Mouse (Mus musculus) cerebellum, postnatal 4 days (tissue): Measurements from ENCODE around the gene Nacc1.
"Not testable (repeated sequence)": the region's sequence is repeated elsewhere in the genome, so short reads cannot be mapped to it uniquely, and the experiment has no call there.

Experiments
- DNase-seq, 2 experiments: peaks; one replicate each; pipeline ENCODE4 v3.0.0; 2022; ENCODE audit warnings: low spot score in 2 of 2, mixed read lengths in 1 of 2

Gene Nacc1

DNA sequence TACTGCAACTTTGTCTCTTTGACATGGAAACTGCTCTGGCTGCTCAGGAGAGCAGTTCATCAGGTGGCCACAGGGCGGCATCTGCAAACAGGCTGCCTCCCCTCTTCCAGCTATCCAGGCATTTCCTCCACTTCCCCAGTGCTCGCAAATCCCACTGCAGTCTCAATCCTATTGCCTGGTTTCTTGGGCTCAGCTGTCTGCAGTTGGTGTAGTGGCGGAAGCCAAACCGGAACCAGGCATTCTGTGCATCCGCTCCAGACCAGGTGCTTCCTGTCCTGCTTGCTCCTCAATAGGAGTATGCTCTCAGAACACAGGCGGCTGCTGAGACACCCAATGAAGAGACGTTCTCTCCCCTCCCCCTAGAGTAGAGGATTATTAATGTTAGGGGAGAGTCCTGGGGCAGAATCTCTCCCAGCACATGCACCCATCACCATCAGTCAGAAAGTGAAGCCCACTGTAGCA is 12.2 kb upstream of the Nacc1 start:
- peak in 1 of 2 experiments; percentile 71 for DNase-seq

DNA sequence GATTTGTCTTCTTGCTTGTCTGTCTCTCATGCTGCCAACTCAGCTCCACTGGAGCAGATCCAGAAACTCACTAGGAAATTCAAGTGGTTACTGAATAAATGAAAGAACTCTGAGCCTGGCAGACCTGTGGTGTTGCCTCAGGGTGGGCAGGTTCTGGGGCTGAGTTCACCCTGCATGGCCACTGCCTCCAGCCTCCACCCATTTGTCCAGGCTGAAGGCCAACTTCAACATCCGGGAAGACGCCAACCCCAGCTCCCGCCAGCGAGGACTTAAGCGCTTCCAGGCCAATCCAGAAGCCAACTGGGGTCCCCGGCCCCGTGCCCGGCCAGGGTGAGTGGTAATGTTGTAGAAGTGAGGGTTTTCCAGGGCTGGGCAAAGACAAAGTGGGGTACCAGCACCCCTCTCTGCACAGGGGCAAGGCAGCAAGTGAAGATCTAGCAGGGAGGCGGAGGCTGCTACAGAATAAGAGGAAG is 11.3 kb upstream of the Nacc1 start:
- DNase-seq = no peak

DNA sequence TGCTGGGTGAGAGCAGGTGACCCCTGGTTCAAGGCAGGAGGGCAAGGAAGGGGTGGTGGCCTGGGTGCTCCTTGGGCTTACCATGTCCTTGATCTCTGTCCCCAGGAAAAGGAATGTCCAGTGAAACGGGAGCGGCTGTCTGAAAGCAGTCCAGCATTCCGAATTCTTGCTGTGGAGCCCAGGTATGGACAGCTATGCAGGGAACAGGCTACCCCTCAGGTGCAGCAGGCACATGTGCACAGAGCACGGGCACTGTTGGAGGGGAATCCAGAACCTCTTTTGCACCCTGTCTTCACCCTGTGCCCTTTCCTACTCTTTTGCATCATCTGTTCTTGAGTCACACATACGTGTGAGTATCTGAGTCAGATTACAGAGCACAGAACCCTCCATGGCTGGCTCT is 10.6 kb upstream of the Nacc1 start:
- DNase-seq = no peak

DNA sequence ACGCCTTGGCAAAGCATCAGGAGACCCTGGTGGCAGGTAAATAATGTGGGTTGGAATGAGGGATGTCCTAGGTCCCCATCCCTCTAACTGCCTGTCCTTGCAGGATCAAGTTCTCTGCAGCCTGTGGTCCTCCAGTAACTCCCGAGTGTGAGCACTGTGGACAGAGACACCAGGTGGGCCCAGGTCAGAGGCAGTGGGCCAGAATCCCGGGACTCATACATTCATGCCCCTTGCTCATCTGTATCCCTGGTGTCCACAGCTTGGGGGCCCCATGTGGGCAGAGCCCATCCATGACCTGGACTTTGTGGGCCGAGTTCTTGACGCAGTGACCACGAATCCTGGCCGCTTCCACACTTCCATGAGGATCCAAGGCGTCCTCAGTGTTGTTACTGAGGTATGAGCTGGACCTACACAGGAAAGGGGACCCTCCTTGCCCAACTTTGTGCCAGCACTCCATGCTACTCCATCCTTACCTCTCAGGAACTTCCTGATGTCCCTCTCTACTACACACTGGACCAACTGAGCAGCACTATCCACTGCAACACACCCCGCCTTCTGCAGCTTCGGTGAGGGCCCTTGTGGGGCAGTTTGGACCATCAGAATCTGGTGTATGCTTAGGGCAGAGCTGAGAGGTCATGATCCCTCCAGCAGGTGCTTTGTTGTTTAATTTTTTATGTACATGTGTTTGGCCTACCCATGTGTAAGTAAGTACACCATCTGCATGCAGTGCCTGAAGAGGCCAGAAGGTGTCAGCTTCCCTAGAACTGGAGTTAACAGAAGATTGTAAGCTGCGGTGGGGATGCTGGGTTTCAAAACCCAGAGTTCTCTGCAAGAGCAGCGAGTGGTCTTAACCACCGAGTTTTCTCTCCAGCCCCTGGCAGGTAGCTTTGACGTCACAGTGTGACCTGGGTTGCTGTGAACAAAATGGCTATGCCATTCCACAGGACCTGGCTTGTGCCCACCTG is 9.8 kb upstream of the Nacc1 start:
- peak in 1 of 2 experiments; percentile 68 for DNase-seq

DNA sequence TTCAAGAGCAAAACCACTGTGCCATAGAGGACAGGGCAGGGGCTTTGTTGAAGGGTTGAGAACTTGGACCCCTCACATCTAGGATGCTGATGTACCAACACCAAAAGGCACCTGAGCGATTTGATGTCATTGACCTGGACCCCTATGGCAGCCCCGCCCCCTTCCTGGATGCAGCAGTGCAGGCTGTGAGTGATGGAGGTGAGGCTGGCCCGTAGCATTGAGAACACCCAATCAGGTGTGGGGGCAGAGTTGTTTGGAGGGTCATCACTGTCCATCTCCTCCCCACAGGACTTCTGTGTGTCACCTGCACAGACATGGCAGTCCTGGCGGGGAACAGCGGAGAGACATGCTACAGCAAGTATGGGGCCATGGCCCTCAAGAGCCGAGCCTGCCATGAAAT is 7.5 kb upstream of the Nacc1 start:
- no peak for DNase-seq

DNA sequence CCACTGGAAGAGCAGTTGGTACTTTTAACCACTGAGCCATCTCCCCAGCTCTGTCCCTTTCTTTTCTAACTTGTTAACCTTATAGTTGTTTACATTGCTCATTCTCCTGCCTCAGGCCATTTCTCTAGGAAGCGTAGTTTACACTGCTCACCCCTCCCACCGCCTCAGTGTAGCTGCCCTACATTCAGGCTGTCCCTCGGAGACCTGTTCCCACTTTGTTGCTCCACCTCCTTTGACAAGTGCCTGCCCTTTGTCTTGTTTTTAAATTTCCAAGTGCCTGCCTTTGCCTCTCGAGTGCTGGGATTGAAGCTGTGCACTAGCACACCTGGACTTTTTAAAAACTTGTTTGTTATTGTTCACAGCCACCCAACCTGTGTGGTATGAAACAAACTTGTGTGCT is 5.7 kb upstream of the Nacc1 start:
- DNase-seq = no peak

DNA sequence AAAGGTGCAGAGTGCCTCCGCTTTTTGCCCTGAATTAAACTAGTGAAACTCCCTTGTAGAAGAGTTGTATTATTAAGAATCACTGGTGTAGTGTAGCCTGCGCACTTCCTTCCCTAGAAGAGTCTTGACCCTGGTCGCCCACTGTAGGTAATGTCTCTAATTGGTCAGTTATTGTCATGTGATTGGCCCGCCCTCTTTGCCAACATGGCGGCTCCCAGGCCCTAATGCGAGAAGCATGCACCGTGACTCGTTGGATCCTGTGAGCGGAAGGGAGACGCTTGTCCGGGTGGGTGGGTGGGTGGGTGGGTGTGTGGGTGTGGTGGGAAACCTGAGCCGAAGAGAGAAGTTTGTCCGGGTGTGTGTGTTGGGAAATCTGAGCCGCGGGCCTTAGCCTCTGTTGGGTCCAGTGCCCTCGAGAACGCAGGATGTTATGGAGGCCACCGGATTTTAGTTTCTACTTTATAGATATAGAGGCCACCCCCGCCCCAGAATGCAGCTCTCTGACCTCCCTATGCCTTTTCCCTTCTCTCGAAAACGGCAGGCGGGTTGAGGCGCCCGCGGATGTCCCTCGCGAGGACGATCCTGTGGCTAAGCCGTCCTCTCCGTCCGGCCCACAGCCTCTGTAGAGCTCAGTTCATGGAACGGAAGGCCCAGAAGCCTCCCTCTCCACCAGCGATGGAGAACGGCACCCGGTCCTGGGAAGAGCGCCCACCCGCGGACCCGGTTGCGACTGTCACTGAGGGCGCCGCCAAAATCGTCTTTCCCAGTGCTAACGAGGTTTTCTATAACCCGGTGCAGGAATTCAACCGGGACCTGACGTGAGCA is 1.6 kb upstream of the Nacc1 start:
- peak; percentile 78 to 87 for DNase-seq

DNA sequence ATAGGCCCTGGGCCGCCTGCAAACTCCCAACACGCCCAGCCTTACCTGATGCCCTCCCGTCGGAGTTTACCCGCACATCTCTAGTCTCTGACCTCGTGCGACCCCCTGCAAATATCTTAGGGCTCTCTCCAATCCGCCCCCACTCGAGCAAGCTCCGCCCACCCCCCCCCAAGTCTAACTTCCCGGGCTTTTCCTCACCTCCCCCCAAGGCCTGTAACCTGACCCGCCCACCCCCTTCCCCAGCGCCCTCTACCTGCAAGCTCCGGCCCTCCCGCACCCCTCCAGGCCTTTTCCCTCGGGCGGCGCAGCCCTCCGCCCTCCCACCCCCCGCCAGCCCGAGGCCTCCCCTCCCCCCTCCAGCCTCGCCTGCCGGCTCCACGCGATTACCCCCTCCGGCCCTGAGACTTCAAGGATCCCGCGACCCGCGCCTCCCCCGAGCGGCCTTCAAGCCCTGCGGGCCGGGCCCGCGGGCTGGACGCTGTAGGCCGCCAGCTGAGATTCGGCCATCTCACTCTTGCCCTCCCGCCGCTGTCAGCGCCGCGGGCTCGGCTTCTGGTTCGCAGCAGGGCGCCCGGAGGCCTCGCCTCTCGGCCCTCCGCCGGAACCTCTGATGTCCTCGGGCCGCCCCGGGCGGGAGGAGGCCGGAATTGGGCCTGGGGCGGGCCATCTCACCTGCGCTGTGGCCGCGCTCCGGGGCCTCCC is 508 bp downstream of the Nacc1 start:
- no peak for DNase-seq

DNA sequence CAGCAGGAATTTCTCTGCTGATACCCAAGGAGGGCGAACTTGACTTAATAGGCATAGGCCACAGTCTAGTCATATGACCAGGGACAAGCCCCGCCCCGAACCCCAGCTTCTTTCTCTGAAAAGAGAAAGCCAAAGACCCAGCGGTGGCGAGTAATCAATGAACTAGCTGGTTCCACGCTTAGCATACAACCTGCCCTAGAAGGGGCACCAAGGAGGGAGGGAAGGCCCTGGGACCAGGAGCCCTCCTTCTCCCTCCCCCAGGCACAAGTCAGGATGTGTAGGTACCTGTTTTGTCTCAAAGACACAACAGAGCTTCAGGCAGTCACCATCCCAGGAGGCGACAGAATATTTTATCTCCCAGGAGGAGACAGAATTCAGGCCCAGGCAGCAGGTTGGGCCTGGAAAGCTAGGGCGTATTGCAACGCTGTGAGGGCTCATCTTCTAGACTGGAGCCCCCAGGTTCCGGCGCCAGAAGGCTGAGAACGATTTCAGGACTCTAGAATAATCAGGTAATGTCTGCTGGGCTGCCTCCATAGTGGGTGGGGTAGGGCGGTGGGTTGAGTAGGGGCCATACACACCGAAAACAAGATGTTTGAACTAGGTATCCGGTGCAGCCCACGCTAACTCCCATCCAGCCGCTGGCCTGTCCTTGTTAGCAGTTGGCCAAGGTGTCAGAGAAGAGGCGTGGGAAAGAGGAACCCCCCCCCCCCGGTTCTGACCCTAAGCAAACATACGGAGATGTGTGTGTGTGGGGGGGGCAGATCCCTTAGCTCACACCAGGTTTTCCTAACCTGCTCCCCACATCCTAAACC is 1.3 kb downstream of the Nacc1 start, which contains the start of gene Trmt1:
Gene Trmt1 (plus strand): TSS at position 117 of the 812 bp plus-strand sequence.
- DNase-seq = no peak

DNA sequence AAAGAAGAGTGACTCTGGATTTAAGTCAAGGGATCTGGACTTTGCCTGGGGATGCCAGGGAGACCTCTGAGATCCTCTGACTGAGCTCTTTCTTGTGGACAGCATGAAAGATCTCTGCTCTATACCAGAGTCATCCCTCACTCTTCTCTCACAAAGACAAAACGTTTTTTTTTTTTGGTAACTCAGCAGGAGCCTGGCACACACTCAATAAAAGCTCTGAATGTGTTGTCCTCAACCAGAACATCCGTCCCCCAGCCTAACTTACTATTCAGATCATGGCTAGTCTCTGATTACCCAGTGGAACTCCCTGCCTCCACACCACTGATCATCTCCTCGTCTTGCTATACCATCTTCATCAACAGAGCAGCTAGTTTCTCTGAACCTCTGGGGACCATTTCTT is 3.1 kb downstream of the Nacc1 start:
- DNase-seq = no peak

DNA sequence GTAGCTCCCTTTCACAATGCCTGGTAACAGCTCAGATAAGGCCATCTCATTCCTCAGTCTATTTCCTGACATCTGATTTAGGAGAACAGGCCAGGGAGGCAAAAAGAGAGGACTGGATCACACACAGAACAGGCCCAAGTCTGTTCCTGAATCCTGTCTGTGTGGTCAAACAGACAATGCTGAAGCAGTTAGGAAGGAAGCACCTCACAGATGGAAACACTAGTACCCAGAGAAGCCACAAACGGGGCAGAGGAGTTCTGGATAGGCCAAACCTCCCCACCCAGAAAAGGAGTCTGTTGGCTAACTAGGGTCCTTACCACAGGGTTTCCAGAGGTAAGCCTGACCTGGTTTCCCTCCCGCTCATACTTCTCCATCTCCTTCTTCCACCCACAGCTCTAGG is 5.4 kb downstream of the Nacc1 start:
- no peak for DNase-seq

DNA sequence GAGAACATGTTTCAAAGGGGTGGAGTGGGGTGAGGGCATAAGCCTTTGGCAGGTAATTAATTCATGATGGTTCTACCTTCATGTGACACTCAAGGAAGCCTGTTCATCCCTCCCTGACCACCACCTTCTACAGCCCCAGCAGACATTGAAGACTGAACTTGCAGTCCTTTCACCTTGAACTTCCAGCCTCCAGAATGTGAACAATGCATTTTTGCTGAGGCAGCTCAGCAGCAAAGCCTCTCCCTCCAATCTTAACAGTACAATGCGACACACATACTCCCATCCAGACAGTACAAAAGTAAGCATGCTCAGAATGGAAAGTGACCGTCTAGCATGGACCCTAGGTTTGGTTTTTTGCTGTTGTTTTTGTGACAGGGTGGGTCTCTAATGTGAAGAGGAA is 6.2 kb downstream of the Nacc1 start:
- DNase-seq = no peak

DNA sequence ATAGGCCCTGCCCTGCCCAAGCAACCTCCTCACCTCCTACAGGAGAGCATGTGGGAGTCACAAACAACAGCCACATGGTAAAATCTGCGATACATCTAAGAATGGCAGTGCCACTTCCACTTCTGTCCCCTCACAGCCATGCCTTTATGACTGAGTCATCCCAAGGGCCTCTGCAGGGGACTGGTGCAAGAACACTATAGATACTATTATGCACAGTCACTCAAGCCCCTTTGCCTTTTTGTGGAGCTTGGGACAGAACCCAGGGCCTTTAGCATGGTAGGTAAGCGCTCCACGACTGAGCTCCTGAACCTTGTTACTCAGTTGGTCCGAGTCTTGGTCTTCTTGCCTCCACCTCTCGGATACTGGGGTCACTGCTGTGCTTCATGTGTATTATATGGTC is 10.4 kb downstream of the Nacc1 start:
- no peak for DNase-seq

DNA sequence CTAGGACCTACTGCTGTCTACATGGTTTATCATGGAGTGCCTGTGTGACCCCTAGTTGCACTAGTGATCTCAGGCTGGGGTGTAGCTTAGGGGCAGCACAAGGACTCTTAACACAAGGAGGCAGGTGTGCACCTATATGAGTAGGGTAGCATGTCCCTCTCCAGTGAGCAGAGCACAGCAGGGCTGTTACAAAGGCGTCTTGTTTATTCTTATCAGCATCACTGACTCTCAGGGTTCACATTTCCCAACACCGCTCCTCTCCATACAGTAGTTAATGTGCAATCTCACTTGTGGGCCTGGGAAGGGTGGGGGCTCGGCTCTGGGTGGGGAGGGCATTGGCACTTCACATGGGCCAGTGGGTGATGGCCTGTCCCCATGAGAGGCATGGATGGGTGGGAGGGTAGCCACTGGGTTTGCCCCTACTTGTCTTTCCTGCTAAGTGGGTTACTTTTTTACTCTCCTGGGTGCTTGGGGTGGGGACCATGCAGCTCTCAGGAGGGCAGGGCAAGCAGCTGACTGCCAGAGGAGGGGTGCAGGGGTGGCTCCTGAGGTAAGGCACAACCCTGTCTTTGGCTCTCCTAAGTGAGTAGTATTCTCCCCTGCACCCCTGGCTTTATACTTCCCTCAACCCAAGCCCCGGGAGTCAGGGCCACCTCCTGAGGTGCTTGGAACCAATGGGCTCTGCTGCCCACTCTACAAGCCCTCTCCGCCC is 17.2 kb downstream of the Nacc1 start:
- not testable (repeated sequence) for DNase-seq

DNA sequence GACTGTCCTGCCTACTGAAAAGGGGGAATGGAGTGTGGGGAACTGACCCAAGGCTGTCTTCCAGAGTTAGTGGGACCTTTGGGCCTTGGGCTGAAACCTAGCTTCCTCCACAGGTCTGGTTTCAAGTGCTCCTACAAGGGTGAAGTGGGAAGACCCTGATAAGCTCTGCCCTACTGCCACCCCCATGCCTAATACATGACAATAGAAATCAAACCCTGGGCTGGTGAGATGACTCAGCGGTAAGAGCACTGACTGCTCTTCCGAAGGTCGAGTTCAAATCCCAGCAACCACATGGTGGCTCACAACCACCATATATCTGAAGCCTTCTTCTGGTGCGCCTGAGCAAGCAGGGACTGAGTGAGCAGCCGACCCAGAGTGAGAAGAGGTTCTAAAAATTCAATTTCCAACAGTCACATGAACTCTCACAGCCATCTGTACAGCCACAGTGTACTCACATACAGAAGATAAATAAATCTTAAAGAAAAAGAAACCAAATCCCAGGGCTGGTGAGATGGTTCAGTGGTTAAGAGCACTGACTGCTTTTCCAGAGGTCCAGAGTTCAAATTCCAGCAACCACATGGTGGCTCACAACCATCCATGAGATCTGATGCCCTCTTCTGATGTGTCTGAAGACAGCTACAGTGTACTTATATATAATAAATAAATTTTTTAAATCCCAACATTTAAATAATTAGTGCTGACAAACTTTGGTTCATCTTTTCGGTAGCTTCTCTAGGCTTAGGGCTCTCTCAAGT is 18.8 kb downstream of the Nacc1 start:
- DNase-seq = no peak

DNA sequence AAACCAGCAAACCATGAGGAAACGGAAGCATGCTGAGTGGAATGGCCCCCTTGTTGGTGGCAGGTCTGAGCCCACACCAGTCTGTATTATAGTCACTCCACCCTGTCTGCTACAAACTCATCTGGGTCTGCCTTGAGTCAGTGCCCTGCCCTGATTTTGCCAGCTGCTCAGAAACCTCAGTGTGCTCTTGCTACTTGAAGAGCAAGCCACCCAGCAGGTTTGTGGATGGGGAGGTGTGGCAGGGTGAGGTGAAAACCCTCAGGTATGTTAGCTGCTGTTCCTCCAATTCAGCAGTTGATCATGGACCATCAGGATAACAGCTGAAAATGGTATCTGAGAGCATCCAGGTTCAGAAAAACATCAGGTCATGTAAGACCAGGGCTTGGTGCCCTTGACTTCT is 19.6 kb downstream of the Nacc1 start:
- no peak for DNase-seq

DNA sequence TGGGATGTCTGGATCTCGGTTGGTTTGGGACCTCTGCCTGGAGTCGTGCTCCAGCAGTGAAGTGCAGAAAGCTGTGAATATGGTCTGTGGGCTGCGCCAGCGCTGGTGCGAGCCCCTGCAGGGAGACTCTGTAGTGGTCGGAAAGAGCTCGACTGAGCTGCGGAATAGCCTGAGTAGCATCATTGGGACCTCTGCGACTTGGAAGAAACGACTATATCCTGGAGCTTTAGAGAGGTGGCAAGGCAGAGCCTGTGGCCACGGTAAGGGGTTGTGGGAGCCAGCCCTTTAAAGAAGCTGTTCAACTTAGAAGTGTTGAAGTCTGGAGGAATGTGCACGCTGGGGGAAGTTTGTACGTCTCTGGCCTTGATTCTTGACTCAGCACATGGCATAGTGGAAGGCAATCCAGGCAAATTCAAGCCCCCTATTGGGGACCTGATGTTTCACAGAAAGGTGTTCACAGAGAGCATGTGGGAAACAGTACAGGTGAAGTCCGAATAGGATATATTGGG is 22.2 kb downstream of the Nacc1 start:
- no peak for DNase-seq

DNA sequence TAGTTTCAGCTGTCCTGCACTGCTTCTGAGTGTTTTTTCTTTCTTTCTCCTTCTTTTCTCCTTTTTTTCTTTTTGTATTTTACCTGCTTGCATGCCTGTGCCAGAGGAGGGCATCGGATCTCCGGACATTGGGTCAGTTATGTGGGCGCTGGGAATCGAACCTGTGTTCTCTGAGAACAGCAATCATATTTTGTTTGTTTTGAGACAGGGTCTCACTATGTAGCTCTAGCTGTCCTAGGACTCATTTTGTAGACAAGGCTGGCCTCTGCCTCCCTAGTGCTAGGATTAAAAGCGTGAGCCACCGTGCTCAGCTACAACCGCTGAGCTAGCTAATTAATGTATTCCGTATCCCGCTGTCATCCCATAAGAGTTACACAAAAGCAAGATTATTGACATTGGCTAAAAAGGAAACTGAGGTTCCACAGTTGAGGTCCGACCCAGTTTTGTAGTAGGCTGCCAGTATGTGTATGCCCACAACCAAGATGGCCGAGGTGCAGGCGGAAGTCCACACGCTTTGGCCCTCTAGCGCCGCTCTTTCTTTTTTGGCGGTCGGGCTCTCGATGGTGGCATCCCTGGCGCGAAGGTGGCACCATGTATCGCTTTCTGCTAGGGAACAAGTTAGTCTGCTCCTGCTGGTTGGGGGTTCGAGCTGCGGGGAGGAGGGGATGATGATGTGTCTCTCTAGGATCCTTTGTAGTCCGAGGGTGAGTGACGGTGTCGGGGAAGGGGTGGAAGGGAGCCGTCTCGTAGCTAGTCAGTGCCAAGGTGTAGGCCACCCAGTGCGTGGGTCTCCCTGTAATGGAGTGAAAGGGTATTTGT is 22.9 kb downstream of the Nacc1 start:
- peak; percentile 62 to 81 for DNase-seq
